Mouse (Mus musculus): Measurements from ENCODE around the gene Slc9b1.

Gene Slc9b1

DNA sequence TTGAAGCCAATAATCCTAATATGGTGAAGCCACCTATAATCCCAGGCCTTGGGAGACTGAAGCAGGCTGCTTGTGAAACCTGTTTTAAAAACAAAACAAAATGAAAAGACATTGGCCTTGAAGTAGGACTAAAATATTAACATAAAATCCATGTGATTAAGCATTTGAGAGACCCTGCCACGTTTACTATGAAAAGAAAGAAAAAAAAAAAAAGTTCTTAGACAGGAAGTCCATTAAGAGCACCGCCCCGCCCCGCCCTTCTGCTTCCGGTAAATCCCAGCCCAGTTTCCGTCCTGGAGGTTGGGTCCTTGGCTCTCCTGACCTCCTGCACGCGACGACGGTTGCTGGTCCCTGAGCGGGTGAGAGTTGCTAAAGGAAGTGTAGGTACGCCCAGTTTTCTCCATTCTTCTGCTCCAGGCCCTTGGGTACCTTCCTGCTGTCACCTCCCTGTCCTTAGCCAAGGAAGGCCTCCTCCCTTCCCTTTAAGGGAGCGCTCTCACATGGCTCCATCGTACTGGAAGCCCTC lies at the start of gene Slc9b1:
TSS of gene Slc9b1 (plus strand) at position 291 of the 526 bp plus-strand sequence.
- DNase-seq (ENCODE audit: low read depth): no peak

DNA sequence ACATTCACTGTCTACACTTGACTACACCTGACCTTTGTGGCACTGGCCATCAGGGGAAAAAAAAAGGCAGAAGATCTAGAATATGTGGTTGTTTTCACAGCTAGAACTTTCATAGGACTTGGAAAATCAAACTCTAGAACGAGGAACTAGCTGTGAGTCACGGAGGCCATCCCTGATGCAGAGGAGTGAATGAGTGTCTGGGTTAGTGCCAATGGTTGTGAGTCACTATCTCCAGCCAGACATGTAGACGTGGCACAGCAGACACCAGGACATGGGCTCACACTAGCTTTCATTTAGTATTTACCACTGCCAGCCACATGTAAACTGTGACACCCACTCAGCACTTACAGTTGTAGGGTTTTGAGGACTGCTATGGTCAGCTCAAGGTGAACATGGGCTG lies 49.3 kb upstream of the Slc9b1 start:
- no peak for DNase-seq (ENCODE audit: low read depth)

DNA sequence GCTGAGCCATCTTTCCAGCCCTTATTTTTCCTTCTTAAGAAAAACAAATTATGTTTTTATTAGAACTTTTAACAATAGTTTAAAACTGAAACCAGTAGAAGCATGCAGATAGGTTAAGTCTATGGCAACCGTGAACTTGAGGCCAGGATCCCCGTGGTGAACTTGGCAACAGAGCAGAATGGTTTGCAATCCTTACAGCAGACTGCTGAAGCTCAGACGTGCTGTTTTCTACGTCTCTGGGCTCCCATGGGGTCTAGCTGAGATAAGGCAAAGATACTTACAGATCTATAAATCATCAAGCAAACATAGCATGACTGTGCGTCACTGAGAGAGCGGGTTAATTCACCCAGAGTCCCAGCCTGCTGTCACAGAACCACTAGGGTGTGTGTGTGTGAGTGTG lies 47.7 kb upstream of the Slc9b1 start:
- no peak for DNase-seq (ENCODE audit: low read depth)

DNA sequence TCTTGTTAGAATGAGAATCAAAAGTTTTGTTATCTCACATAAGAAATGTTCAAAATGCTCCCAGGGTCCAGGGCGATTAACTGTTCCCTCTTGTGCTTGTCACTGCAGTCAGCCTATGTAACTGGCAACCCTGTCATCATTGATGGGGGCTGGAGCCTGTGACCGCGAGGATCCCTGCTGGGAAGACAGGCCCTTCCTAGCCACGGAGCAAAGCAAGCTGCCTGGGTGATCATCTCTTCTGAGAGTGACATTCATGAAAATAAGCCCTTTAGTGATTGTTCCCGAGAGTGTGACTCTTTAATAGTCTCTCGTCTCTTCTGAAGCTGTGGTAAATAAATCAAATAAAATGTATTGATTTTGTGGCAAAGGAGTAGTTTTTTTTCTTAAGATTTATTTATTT lies 43.8 kb upstream of the Slc9b1 start:
- no peak for DNase-seq (ENCODE audit: low read depth)

DNA sequence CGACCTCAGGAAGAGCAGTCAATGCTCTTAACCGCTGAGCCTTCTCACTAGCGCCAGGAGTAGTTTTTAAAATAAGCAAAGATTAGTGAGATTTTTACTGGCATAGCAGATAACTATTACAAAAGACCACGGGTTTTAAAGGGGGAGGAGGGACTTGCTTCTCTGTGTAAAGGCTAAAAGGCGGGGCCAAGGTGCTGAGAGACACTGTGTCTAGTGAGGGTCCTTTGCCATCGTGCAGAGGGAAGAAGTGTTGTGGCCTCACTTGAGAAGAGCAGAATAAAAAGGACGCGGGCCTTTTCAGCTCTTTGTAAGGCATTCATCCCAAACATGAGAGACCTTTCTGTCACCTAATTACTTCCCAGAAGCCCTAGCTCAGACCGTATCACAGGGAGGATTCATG lies 43.3 kb upstream of the Slc9b1 start:
- DNase-seq (ENCODE audit: low read depth): no peak

DNA sequence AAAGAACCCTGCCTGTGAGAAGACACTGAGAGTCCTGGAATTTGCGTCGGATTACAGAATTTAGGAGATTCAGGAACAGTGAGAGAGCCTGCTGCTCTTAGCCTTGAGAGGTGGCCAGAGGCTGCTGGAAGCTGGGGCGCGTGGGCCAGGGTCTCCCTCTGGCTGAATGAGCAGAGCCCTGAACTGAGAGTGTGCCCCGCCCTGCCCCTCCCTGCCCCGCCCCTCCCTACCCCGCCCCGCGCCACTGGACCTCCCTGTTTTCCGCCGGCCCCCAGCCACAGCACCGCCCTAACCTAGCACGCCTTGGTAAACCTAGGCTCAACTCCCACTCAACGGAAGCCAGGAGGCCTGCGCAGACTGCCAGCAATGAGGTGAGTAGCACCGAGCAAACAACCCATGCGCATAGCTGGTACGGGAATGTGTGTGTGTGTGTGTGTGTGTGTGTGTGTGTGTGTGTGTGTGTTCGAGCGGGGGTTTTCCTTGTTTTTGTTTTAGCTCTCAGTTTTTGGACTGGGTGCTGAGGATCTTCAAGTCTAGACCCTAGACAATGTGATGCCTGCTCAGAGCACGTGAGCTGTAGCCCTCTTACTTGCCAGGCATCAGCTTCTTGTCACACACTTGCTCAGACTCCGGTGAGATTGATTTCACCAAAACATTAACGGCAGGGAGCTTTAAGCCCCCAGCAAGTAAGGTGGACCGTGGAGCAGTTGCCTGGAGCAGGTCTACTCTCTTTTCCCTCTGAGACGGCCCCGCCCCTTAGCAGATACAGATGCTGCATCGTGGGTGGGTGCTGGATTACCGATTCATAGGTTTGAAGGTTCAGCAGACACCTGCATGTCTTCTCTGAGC lies 40.2 kb upstream of the Slc9b1 start, which contains the start of gene Slc9b2:
TSS of gene Slc9b2 (plus strand) at position 290 of the 849 bp plus-strand sequence.
- DNase-seq (ENCODE audit: low read depth): peak; percentile 70

DNA sequence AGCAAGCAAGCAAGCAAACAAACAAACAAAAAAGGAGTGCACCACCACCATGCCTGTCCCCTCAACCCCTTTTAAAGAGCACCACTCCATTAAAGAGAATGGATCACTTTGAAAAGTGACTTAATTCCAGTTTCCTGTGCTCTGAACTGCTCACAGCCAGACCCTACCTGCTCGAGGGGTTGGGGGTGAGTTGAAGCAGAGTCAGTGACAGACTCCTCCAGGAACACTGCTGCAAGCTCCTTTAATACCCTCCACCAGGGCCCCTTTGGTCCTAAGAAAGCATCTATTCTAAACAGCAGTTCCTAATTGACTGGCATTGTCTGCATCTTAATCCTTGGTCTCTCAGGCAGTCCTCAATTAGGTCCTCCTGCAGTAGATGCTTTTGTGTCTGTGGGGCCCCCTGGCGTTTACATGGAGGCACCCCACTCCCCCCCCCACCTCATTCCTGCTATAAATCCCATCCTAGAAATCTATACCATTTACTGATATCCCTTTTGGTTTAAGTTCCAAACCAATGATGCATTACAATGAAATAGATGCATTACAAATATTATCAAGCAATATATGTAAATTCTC lies 34.8 kb upstream of the Slc9b1 start:
- DNase-seq (ENCODE audit: low read depth): no peak

DNA sequence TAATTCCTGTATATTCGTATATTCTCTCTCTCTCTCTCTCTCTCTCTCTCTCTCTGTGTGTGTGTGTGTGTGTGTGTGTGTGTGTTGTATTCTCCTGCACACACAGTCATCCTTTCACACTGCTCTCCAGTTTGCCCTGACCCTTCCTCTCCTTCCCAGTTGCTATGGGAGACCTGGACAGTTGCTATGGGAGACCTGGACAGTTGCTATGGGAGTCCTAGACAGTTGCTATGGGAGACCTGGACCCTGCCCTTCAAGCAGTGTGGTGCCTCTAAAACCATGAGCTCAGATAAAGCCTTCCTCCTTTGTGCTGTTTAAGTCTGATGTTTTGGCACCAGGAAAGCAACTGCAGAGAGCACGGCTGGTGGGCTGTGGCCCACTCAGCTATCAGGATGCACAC lies 34.1 kb upstream of the Slc9b1 start:
- DNase-seq (ENCODE audit: low read depth): no peak

DNA sequence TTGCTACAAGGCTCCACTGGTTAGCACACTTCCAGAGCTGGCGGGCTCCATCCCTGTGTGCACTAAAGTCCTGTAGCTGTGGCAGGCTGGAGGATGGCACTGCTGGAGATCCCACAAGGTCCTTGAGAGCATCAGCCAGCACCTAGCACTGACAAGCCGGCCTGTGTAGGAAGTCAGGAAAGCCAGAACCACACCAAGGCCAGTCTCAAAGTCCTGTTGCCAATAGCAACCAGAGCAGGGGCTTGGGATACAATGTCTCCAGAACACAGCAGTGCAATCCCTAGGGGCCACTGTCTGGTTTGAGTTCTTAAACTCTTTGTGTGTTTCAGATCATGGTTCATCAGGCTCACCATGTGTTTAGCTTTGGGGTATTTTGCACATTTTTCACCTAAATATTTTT lies 33.0 kb upstream of the Slc9b1 start:
- no peak for DNase-seq (ENCODE audit: low read depth)

DNA sequence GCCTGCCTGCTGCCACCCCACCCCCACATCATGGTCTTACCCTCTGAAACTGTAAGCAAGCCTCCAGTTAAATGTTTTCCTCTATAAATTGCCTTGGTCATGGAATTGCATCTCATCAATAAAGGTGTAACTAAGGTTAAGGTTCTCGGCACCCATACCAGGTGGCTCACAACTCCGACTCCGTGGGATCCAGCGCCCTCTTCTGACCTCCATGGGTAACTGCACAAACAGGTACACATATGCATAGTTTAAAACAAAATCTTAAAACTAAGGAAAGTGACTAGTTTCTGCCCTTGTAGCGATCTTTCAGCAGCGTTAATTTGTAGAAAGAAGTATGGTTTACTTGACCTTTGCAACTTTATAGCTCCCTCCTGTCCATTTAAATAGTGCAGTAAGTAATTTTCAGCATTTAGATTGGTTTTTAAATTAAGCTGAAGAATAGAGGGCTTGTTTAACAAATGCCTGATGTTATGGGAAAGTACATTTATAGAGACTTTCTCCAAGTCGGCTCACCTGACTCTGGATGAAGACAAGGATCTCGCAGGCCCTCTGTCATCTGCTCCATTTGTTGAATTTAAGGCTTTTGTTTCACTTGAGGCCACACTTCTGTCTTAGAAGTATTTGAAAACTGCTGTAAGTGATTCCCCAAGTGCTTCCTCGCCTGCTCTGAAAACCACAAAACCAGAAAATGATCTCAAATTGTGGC lies 32.0 kb upstream of the Slc9b1 start:
- DNase-seq (ENCODE audit: low read depth): no peak

DNA sequence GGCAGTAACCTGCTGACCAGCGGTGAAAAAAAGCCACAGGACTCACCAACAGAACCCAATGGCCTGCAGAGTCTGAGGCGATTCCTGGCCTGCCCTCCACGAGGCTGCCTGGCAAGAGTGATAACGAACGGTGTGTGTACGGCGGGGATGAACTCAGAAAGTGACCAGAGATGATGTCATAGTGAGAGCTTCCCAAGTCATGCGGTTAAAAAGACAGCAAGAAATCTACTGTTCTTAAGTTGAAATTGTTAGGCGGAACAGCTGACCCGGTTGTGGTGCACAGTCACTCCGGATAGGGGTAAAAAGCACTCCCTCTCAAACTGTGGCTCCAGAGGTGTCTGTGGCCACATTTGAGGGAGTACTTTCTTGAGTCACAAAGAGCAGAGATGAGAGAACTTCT lies 29.5 kb upstream of the Slc9b1 start:
- DNase-seq (ENCODE audit: low read depth): no peak

DNA sequence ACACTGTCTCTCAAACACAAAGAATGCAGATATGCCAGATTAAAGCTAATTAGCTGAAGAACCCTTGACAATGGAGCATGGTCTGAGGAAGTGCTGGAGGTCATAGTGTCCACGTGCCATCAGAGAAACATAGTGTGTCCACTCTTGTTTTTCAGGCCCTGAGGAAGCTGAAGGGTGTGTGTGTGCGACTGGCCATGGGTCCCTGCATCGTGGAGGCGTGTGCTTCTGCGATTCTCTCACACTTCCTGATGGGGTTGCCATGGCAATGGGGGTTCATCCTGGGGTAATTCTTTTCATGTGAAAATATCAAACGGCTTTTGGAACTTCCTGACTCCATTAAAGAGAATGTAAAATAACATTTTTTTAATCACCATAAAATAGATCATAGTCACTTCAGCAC lies 23.5 kb upstream of the Slc9b1 start:
- DNase-seq (ENCODE audit: low read depth): peak; percentile 21

DNA sequence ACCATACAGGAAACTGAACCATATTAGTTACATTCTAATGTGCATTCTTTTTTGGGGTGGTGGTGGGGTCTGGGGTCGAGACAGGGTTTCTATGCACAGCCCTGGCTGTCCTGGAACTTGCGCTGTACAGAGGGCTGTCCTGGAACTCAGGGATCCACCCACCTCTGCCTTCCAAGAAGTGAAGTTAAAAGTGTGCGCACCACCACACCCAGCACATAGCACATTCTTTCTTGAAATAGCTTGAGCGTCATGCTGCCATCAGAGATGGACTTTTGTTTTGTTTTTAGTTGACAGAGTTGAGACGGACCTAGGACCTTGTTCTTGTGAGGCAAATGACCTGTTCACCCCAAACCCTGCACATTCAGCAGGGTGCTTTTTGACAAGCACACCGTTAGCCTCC lies 20.7 kb upstream of the Slc9b1 start:
- DNase-seq (ENCODE audit: low read depth): no peak

DNA sequence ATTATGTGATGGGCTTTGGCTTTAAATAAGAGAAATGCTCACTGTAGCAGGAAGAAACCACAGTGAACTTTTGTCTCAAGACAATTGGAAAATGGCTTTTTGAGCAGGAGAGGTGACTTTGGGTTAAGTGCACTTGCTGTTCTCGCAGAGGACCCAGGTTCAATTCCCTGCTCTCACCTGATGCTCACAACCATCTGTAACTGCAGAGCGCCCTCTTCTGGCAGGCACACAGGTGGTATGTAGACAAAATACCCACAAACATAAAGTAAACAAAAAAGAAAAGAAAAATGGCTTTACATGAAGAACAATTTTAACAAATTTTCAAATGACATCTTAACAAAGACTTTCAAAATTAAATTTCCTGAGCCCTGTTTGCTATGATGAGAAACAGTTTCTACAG lies 20.2 kb upstream of the Slc9b1 start:
- DNase-seq (ENCODE audit: low read depth): peak; percentile 40

DNA sequence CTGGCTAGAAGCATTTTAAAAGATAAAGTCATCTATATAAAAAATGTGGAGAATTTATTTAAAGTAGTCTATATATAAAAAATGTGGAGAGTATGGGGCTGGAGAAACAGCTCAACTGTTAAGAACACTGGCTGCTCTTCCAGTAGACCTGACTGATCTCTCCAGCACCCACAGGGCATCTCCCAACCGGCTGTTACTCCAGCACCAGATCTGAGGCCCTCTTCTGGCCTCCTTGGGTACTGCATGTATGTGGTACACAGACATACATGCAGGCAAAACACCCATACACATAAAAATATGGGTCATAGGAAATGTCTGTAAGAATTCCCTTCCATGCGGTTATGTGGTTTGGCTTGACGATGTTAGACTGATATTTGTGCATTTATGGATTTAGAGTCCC lies 19.3 kb upstream of the Slc9b1 start:
- peak; percentile 74 for DNase-seq (ENCODE audit: low read depth)

DNA sequence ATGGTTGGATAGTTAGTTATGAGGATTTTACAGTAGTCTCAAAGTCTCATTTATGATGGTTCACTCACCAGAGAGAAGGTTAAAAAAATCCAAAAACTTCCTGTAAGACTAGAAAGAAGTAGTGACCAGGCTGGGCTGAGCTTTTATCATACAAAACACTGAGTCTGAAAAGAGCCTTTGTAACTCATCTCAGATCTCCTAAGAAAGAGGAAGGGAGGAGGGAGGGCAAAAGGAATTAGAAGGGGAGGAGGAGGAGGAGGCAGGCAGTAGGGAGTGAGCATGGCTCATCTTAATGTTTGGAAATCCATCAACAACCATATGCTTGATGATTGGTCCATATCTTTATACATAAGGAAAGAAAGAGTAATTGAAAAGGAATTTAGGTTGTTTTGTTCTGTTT lies 15.1 kb upstream of the Slc9b1 start:
- no peak for DNase-seq (ENCODE audit: low read depth)

DNA sequence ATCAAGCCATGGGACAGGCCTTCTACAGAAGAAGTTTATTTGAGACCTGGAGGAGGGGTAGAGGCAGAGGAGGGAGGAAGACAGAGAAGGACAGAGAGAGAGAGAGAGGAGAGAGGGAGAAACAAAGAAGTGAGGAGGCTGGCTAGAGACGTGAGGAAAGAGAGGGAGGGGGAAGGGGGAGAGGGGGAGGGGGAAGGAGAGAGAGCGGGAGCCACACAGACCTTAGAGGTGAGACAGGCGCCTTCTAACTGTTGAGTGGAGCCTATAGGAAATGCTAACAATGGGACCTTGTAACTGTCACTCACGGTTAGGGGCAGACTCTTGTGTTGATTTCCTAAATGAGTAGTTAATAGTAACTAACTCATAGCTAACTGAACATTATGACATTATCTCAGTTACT lies 14.1 kb upstream of the Slc9b1 start:
- no peak for DNase-seq (ENCODE audit: low read depth)

DNA sequence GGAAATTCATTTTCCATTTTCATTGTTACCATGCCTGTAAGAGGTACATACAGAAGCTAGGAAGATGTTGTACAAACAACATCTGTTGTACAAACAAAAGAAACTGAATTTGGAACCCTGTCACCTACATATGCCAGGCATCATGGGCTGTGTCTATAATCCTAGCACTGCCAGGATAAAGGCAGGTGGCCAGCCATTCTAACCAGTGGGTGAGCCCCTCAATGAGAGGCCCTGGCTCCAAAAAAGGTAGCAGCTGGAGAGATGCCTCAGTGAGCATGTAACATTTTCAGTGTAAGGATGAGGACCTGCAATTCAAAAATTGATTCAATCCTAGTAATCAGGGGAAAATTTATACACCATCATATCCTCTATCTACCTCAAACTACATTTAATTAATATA lies 1.2 kb downstream of the Slc9b1 start:
- no peak for DNase-seq (ENCODE audit: low read depth)

DNA sequence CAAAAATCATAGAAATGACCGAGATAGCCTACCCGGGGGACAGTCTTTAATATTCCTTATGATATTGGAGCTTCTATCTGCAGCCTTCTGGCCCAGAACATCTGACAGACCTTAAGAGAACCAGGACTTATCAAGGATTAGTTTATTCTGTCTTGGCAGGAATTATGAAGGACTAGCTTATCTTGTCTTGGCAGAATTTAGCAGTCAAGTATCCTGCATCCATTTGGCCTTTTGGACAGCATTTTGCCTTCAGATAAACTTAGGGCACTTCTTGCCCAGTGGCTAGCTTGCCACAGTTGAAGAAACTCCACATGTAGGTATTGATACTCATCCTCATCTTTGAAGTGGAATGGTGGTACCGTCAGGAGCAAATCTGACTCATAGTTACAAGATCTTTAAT lies 4.0 kb downstream of the Slc9b1 start:
- DNase-seq (ENCODE audit: low read depth): no peak

DNA sequence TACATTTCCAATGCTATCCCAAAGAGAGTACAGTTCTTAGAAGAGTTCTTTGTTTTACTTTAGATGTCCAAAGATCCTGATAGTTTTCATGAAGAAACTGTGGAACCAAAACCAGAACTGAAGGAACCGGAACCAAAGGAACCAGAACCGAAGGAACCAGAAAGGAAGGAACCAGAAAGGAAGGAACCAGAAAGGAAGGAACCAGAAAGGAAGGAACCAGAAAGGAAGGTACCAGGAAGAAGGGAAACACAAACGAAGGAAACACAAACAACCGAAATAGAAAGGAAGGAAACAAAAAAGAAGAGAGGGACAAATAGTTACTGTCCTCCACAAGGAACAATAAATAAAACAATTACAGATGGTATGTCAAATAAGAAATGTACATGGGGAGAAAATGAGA lies 9.6 kb downstream of the Slc9b1 start:
- no peak for DNase-seq (ENCODE audit: low read depth)

DNA sequence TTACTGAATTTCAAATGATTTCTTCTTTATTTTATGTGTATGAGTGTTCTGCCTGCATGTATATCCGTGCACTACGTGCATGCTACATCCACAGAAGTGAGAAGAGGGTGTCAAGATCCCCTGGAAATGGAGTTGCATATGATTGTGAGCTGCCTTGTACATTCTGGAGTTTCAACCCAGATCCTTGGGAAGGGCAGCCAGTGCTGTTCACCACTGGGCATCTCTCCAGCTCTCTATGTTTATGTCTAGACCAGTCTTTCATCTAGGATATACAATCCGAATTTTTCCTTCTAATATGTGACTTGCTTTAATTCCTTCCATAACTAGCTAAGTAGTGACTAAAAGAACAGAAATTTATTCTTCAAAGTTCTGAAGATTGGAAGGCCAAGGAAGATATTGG lies 28.0 kb downstream of the Slc9b1 start:
- DNase-seq (ENCODE audit: low read depth): no peak

DNA sequence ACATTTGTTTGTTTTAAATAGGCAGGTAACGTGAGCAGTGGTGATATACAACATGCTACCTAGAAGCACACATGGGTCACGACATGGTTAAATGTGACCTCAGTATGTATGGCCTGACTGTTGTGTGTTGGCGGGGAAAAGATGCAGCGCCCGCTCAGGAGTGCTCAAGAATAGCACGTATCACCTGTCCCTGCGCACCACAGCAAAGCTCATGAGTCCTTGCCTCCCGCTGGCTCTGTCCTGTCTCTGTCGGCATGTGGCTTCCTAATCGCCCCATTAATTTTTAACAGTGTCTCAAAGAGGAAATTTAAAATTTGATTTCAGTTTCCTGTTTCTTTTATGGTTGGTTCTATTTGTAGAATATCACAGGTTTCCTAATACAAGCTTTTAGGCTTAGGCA lies 29.6 kb downstream of the Slc9b1 start:
- no peak for DNase-seq (ENCODE audit: low read depth)

DNA sequence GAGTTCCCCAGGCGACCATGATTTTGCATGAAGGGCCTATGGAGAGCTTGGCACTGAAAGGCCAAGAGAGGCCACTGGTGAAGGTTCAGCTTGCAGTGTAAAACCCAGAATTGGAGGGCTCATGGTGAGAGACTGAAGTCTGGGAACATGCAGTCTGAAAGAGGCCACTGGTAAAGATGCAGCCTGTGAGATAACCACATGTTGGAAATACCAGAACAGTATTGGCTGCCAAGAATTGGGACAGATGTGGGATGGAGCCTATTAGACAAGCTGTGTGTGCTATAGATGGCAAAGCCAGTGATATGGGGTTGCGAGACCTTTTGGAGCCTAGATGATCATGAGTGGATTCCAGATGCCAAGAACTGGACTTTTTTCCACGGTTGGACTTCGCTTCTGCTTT lies 32.0 kb downstream of the Slc9b1 start:
- no peak for DNase-seq (ENCODE audit: low read depth)
